Mouse (Mus musculus): ENCODE data around the gene Sprn. TPM values are rescaled to one million over a fixed set of nuclear protein-coding genes. Genes with fewer than 3 reads are reported as not detected.
A peak's percentile ranks its signal among the peaks of the same experiment; 100 is the strongest.
"Not testable (repeated sequence)": the region's sequence is repeated elsewhere in the genome, so short reads cannot be mapped to it uniquely, and the experiment has no call there.

The Sprn gene
- polyA plus RNA-seq, 1 experiment: 0.04 TPM

DNA sequence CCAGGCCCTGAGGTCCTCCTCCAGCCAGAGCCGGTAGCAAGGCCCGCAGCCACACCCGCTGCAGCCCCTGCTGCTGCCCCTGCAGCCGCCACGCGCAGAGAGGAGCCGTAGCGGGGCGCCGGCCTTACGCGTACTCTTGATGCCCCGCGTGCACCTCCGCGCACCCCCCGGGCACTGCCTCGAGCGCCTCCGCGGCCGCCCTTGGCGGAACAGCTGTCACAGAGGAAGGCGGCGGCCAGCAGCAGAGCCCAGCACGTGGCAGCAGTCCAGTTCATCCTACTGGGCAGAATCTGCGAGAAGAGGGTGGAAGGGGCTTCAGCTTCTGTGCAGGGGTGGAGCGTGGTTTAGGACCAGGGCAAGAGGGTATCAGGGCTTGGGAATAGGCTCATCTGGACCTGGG lies 1.3 kb downstream of the Sprn start:
- 9% methylated on average over 28 of the region's 28 CpGs for WGBS
- Histone ChIP-seq H3K27ac (ENCODE audit: insufficient read depth, low read length) (no peak overlapping the region), H3K4me1 (ENCODE audit: control insufficient read depth, insufficient read depth, insufficient read length) (no peaks in the 10 kb centered on the region), H3K36me3 (ENCODE audit: control insufficient read depth, insufficient read depth, low read length) (peaks cover 2% of the 10 kb centered on the region; the same call in 1 of the 2 replicates), H3K27me3 (ENCODE audit: control insufficient read depth, insufficient read depth, low read length) (peaks cover 8% of the 10 kb centered on the region; the same call in 1 of the 2 replicates), H3K4me3 (ENCODE audit: extremely low read depth, insufficient read depth, insufficient read length) (no peak overlapping the region)
- no peak for DNase-seq (ENCODE audit: low read depth in 1 of 2, low spot score in 2 of 2)
- TF ChIP-seq CTCF (IDR thresholded peaks at IDR 0.05; ENCODE audit: extremely low read depth, insufficient read depth, insufficient read length, insufficient replicate concordance) (no peak), POLR2A (IDR thresholded peaks at IDR 0.05; ENCODE audit: low read depth, low read length) (no peak)

DNA sequence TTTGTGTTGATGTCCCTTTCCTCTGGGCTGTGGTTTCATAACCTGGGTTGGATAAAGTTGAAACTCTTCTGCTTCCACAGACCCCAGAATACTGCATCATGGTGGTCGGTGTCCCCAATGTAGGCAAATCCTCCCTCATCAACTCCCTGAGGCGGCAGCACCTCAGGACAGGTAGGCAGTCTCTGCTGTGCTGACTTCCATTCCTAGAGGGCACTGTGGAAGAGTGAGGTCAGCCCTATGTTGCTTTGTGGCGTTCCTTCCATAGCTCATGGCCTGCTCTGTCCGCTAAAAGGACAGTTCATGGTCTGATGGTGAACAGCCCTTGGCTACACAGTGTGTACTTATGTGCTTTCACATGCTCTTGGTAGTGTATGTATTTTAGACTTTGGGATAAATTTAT lies 10.1 kb downstream of the Sprn start:
- Histone ChIP-seq H3K4me3 (ENCODE audit: extremely low read depth, insufficient read depth, insufficient read length) (no peak overlapping the region), H3K27ac (ENCODE audit: insufficient read depth, low read length) (no peak overlapping the region), H3K36me3 (ENCODE audit: control insufficient read depth, insufficient read depth, low read length) (peaks cover 14% of the 10 kb centered on the region), H3K4me1 (ENCODE audit: control insufficient read depth, insufficient read depth, insufficient read length) (no peaks in the 10 kb centered on the region), H3K27me3 (ENCODE audit: control insufficient read depth, insufficient read depth, low read length) (no peaks in the 10 kb centered on the region)
- 97% methylated on average over 4 of the region's 4 CpGs for WGBS
- DNase-seq (ENCODE audit: low read depth in 1 of 2, low spot score in 2 of 2): no peak
- TF ChIP-seq POLR2A (IDR thresholded peaks at IDR 0.05; ENCODE audit: low read depth, low read length): no peak
- no peak for TF ChIP-seq CTCF (IDR thresholded peaks at IDR 0.05; ENCODE audit: extremely low read depth, insufficient read depth, insufficient read length, insufficient replicate concordance)

DNA sequence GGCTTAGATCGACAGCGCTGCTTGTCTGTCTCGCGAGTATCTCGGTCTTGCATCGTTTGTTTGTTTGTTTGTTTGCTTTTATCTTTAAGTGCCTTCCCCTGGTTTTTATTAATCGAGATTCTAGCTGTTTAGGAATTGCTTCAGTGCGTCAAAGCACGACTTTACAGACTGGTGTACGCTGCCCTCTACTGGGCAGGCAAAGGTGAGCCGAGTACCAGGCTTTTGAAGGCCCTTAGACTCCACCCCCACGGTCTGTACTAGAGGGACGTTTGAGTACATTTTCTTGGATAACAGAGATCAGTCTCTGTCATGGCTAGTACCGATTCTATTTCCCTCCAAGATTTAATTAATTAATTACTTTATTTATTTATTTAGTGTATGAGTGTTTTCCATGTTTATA lies 13.3 kb downstream of the Sprn start:
- WGBS: 5% methylated on average over 14 of the region's 14 CpGs
- H3K4me1 ChIP-seq (ENCODE audit: control insufficient read depth, insufficient read depth, insufficient read length): no peaks in the 10 kb centered on the region
- DNase-seq (ENCODE audit: low read depth in 1 of 2, low spot score in 2 of 2): peak; percentile 60 to 71
- peaks cover 3% of the 10 kb centered on the region for H3K36me3 ChIP-seq (ENCODE audit: control insufficient read depth, insufficient read depth, low read length)
- no peaks in the 10 kb centered on the region for H3K27me3 ChIP-seq (ENCODE audit: control insufficient read depth, insufficient read depth, low read length)
- no peak for TF ChIP-seq POLR2A (IDR thresholded peaks at IDR 0.05; ENCODE audit: low read depth, low read length)
- TF ChIP-seq CTCF (IDR thresholded peaks at IDR 0.05; ENCODE audit: extremely low read depth, insufficient read depth, insufficient read length, insufficient replicate concordance): peak; percentile 79; the same call in 1 of the 2 replicates
- H3K27ac ChIP-seq (ENCODE audit: insufficient read depth, low read length): no peak overlapping the region
- H3K4me3 ChIP-seq (ENCODE audit: extremely low read depth, insufficient read depth, insufficient read length): no peak overlapping the region

DNA sequence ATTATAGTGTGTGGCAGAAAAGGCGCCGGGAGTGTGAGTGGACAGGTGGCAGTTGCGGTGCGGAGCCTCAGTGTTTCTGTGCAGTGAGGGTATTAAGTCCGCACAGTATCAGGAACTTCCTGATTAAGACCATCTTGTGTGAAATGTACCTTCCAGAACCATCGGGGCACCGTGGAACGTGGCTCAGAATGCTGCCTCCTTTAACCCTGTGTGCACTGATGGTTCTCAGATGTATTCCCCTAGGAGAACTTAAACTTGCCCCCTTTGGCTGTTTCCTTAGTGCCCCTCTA lies 16.7 kb downstream of the Sprn start:
- H3K4me1 ChIP-seq (ENCODE audit: control insufficient read depth, insufficient read depth, insufficient read length): no peaks in the 10 kb centered on the region

DNA sequence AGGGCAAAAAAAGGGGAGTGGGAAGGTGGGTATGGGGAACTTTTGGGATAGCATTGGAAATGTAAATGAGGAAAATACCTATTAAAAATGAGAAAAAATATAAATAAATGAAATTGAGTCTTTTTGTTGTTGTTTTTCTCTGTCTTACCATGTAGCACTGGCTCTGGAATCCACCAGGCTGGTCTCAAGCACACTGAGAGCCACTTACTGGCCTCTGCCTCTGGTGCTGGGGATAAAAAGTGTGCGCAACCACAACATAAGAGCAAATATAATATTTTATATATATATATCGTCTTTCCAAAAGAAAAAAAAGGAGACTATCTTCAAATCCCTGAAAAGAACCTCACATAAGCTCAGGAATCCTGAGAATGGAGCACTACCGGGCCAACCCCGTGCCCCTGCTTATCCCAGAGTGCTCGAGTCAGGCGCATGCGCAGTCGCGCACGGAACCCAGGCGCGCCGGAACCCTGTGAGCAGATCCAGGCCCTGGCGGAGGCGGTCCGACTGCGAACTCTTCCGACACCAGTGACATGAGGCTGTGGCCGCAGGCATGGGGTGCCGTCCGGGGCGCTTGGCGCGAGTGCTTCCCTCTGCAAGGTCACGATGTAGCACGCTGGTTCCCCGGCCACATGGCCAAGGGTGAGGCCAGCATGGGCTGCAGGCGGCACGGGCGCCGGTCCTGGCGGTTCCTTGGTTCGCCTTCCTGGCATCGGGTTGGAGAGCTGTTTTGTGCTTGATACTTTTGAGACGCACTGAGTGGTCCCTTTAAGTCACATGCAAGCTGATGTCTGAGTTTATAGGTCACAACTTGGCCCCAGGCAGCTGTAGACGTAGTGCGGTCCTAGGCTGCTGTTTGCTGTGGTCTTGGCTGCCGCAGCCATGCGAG lies 17.3 kb downstream of the Sprn start, which contains the start of gene Mtg1:
TSS of gene Mtg1 (plus strand) at position 430 of the 886 bp plus-strand sequence.
- H3K4me1 ChIP-seq (ENCODE audit: control insufficient read depth, insufficient read depth, insufficient read length): no peaks in the 10 kb centered on the region
- DNase-seq (ENCODE audit: low read depth in 1 of 2, low spot score in 2 of 2): peak; percentile 88
- H3K27me3 ChIP-seq (ENCODE audit: control insufficient read depth, insufficient read depth, low read length): no peaks in the 10 kb centered on the region
- TF ChIP-seq POLR2A (IDR thresholded peaks at IDR 0.05; ENCODE audit: low read depth, low read length) (peak; percentile 58), CTCF (IDR thresholded peaks at IDR 0.05; ENCODE audit: extremely low read depth, insufficient read depth, insufficient read length, insufficient replicate concordance) (no peak)
- no peaks in the 10 kb centered on the region for H3K36me3 ChIP-seq (ENCODE audit: control insufficient read depth, insufficient read depth, low read length)
- H3K4me3 ChIP-seq (ENCODE audit: extremely low read depth, insufficient read depth, insufficient read length): peak within 1 kb of the TSS; percentile 98
- H3K27ac ChIP-seq (ENCODE audit: insufficient read depth, low read length): peak within 1 kb of the TSS; percentile 93
- WGBS: 3% methylated on average over 39 of the region's 39 CpGs

More for the DNA sequence above, 16.7 kb downstream of the Sprn start:
- TF ChIP-seq CTCF (IDR thresholded peaks at IDR 0.05; ENCODE audit: extremely low read depth, insufficient read depth, insufficient read length, insufficient replicate concordance) (no peak), POLR2A (IDR thresholded peaks at IDR 0.05; ENCODE audit: low read depth, low read length) (no peak; the same call in 1 of the 2 replicates)
- no peaks in the 10 kb centered on the region for H3K36me3 ChIP-seq (ENCODE audit: control insufficient read depth, insufficient read depth, low read length)
- no peak for DNase-seq (ENCODE audit: low read depth in 1 of 2, low spot score in 2 of 2)
- peak overlapping the region; percentile 98 for H3K4me3 ChIP-seq (ENCODE audit: extremely low read depth, insufficient read depth, insufficient read length)
- no peaks in the 10 kb centered on the region for H3K27me3 ChIP-seq (ENCODE audit: control insufficient read depth, insufficient read depth, low read length)
- under 1% methylated on average over 8 of the region's 8 CpGs for WGBS
- H3K27ac ChIP-seq (ENCODE audit: insufficient read depth, low read length): peak overlapping the region; percentile 93

DNA sequence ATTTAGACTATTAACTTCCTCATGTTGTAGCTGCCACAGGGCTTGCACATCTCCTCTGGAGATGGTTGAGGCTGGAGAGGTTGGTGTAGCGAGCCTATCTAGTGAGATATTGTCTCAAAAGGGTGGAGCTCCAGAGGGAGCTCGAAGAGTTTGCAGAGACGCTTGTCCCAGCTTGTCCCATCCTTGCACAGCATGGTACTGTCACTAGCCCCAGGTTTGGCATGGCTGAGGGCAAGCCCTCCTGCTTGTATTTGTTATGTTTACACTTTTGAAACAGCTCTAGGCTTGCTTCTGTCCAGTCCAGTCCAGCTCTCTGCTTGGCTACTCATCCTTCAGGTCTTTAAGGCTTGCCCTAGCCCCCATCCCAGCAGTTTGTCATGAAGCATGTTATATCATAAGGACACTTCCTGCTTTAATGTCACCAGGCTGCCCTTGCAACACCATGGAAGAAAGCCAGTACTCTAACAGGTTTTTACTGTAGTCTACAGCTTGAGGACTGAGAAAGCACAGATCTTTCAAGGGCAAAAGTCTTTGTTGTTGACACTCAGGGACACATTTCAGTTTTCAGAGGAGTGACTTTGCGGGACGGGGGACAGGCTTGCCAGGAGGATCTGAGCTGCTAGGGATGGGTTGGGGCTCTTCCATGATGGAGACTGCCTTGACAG lies 19.4 kb downstream of the Sprn start:
- Histone ChIP-seq H3K36me3 (ENCODE audit: control insufficient read depth, insufficient read depth, low read length) (no peaks in the 10 kb centered on the region), H3K27me3 (ENCODE audit: control insufficient read depth, insufficient read depth, low read length) (no peaks in the 10 kb centered on the region), H3K4me3 (ENCODE audit: extremely low read depth, insufficient read depth, insufficient read length) (no peak overlapping the region), H3K27ac (ENCODE audit: insufficient read depth, low read length) (no peak overlapping the region), H3K4me1 (ENCODE audit: control insufficient read depth, insufficient read depth, insufficient read length) (no peaks in the 10 kb centered on the region)
- no peak for DNase-seq (ENCODE audit: low read depth in 1 of 2, low spot score in 2 of 2)
- TF ChIP-seq POLR2A (IDR thresholded peaks at IDR 0.05; ENCODE audit: low read depth, low read length): no peak
- no peak for TF ChIP-seq CTCF (IDR thresholded peaks at IDR 0.05; ENCODE audit: extremely low read depth, insufficient read depth, insufficient read length, insufficient replicate concordance)
- WGBS: 88% methylated on average over 5 of the region's 5 CpGs

DNA sequence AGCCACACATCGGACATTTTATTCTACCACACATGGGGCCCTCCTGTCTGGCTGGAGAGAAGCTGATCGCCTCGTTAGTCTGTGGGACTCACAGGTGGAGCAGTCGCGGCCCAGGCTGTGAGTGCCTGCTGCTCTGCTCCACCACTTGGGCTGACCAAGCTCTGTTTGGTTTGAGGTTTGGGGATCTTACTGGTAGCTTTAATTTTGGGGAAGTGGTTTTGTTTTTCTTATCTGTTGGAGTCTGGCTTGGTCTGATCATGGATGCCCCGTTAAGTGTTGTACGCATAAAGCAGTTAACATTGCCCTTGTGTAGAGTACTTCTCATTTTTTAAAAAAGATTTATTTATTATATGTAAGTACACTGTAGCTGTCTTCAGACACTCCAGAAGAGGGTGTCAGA lies 20.6 kb downstream of the Sprn start:
- not testable (repeated sequence) for H3K27ac ChIP-seq (ENCODE audit: insufficient read depth, low read length); H3K27me3 ChIP-seq (ENCODE audit: control insufficient read depth, insufficient read depth, low read length); DNase-seq (ENCODE audit: low read depth in 1 of 2, low spot score in 2 of 2); H3K4me3 ChIP-seq (ENCODE audit: extremely low read depth, insufficient read depth, insufficient read length); H3K36me3 ChIP-seq (ENCODE audit: control insufficient read depth, insufficient read depth, low read length); H3K4me1 ChIP-seq (ENCODE audit: control insufficient read depth, insufficient read depth, insufficient read length)
- 35% methylated on average over 7 of the region's 7 CpGs for WGBS

DNA sequence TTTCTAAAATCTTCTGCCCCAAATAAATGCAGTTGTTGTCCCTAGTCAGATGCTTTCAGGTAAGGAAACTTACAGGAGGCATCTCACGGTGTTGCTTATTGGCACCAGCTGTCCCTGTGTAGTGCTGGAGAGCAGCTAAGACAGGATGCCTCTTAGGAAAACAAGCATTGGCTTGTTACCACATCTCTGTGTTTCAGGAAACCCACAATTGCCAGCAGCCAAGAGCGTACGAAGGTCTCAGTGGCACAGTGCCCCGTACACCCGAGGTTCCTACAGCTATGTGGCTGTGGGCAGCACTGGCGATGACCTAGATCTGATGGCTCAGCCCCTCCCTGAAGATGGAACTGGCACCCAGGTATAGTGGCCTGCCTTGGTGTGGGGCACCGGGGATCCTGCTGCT lies 22.5 kb downstream of the Sprn start:
- H3K4me3 ChIP-seq (ENCODE audit: extremely low read depth, insufficient read depth, insufficient read length); H3K27me3 ChIP-seq (ENCODE audit: control insufficient read depth, insufficient read depth, low read length); H3K4me1 ChIP-seq (ENCODE audit: control insufficient read depth, insufficient read depth, insufficient read length); DNase-seq (ENCODE audit: low read depth in 1 of 2, low spot score in 2 of 2); H3K36me3 ChIP-seq (ENCODE audit: control insufficient read depth, insufficient read depth, low read length); H3K27ac ChIP-seq (ENCODE audit: insufficient read depth, low read length): not testable (repeated sequence)
- WGBS: 45% methylated on average over 7 of the region's 7 CpGs

Data from spleen, adult 2 months (tissue).